Mouse (Mus musculus) urinary bladder, postnatal 4 days (tissue): ENCODE measurements around the gene Bhlhe41.
A peak's percentile ranks its signal among the peaks of the same experiment; 100 is the strongest.

ENCODE experiments used
- DNase-seq, 2 experiments: peaks; one replicate each; pipeline ENCODE4 v3.0.0; 2021 to 2022; ENCODE audit warnings: low spot score in 2 of 2

Bhlhe41 gene

GRCm38 (mm10) chr6:145845611-145846010 is 19.7 kb downstream of the Bhlhe41 start:
- DNase-seq, result no peak

- no peak for DNase-seq
These were observed 30.0 kb downstream of the Bhlhe41 start for GRCm38 (mm10) chr6:145835359-145835758.

- DNase-seq, result peak in 1 of 2 experiments; percentile 44
These were observed 32.4 kb downstream of the Bhlhe41 start for GRCm38 (mm10) chr6:145832927-145833326.

- DNase-seq, result peak in 1 of 2 experiments; percentile 56
These were observed 34.7 kb downstream of the Bhlhe41 start for GRCm38 (mm10) chr6:145830617-145831016.

- peak; percentile 55 to 64 for DNase-seq
These were observed 35.2 kb downstream of the Bhlhe41 start for GRCm38 (mm10) chr6:145830117-145830516.

- peak in 1 of 2 experiments; percentile 52 for DNase-seq
These were observed 36.1 kb downstream of the Bhlhe41 start for GRCm38 (mm10) chr6:145829062-145829835.

- DNase-seq, result no peak
These were observed 39.1 kb downstream of the Bhlhe41 start for GRCm38 (mm10) chr6:145826305-145826704.

- no peak for DNase-seq
These were observed 41.6 kb downstream of the Bhlhe41 start for GRCm38 (mm10) chr6:145823588-145824234.

- no peak for DNase-seq
These were observed 42.3 kb downstream of the Bhlhe41 start for GRCm38 (mm10) chr6:145823103-145823502.

GRCm38 (mm10) chr6:145822218-145822617 is 43.1 kb downstream of the Bhlhe41 start:
- no peak for DNase-seq

GRCm38 (mm10) chr6:145819151-145819550 is 46.2 kb downstream of the Bhlhe41 start:
- no peak for DNase-seq

- no peak for DNase-seq
These were observed 50.2 kb downstream of the Bhlhe41 start for GRCm38 (mm10) chr6:145815200-145815599.

GRCm38 (mm10) chr6:145811174-145811573 is 54.2 kb downstream of the Bhlhe41 start:
- no peak for DNase-seq

GRCm38 (mm10) chr6:145810015-145810414 is 55.3 kb downstream of the Bhlhe41 start:
- no peak for DNase-seq

GRCm38 (mm10) chr6:145809566-145809965 is 55.8 kb downstream of the Bhlhe41 start:
- no peak for DNase-seq
